In the genomic region with DNA sequence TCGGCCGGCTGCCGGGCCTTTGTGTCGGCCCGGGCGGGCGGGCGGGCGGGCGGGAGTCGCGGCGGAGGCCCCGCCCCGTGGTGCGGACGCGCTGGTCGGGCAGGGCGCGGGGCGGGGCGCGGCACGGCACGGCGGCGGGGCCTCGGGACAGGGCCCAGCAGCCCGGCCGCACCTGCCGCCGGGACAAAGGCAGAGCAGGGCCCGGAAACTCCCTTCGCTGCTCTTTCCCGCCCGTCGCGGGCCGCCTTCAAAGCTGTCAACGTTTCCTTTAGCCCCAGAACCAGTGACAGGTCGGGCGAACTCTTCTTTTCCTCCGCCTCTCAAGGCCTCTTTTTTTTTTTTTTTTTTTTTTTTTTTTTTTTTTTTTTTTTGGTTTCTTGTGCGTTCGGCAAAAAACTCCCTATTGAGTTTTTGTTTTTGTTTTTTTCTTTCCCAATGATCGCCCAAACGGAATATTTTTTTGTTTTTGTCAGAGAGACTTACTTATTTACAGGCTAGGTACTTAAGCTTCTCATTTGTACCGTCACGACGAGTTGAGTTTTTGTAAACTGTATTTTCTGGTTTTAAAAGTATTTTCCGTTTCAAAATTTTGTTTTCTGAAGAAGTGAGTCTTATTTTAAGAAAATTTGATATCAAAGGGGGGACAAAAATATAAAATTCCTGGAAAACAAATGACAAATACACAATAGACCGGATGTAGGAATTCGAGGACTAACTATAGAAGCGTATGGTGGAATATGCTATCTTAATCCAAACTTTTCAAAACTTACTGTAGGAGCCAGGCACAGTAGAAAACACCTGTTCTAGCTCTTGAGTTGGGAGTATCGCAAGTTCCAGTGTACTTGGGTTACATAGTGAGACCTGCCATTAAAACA, we compare ENCODE assay signal across 8 mouse cellular contexts. TPM values are rescaled to one million over a fixed set of nuclear protein-coding genes. Genes with fewer than 3 reads are reported as not detected.
DNase-seq lines count a peak whose midpoint lies in the region; ATAC-seq and TF ChIP-seq lines count a peak whose summit lies in the region.

No protein-coding gene starts in this region.

- peak overlapping the region; percentile 98 for H3K27ac ChIP-seq in embryonic facial prominence, embryonic 14.5 days (replicated peaks; ENCODE audit: low read depth, low read length)
- H3K27ac ChIP-seq in heart, embryonic 16.5 days (ENCODE audit: low read length) = peak overlapping the region; percentile 99

- H3ac ChIP-seq in C2C12 (ENCODE audit: control insufficient read depth, insufficient read length, low read depth) = peak overlapping the region; percentile 61

- peak; percentile 94 for ATAC-seq in embryonic facial prominence, embryonic 14.5 days (ENCODE audit: low read depth)
- peak; percentile 95 for ATAC-seq in heart, embryonic 16.5 days (replicated peaks; ENCODE audit: extremely low read depth, insufficient read depth, low FRiP score)

- peaks cover 87% of the 10 kb centered on the region for H3K79me3 ChIP-seq in C2C12 (ENCODE audit: low read depth)

- TF ChIP-seq CTCF in C2C12 (IDR thresholded peaks at IDR 0.05; ENCODE audit: control insufficient read depth, insufficient read depth, insufficient read length) = no peak

- peaks cover 18% of the 10 kb centered on the region for H3K4me1 ChIP-seq in embryonic facial prominence, embryonic 14.5 days (ENCODE audit: control insufficient read depth, insufficient read depth, low read length)
- peaks cover 16% of the 10 kb centered on the region for H3K4me1 ChIP-seq in heart, embryonic 16.5 days (ENCODE audit: control insufficient read depth, insufficient read depth, low read length)

- WGBS in embryonic facial prominence, embryonic 14.5 days = 5% methylated on average over 22 of the region's 56 CpGs
- WGBS in heart, embryonic 16.5 days = 3% methylated on average over 37 of the region's 56 CpGs

- peak overlapping the region; percentile 93 for H3K9ac ChIP-seq in embryonic facial prominence, embryonic 14.5 days (ENCODE audit: low read depth, low read length)
- H3K9ac ChIP-seq in heart, embryonic 16.5 days (ENCODE audit: low read length) = peak overlapping the region; percentile 94

- H3K4me2 ChIP-seq in embryonic facial prominence, embryonic 14.5 days (ENCODE audit: low read depth, low read length) = peak overlapping the region; percentile 69
- peak overlapping the region; percentile 74 for H3K4me2 ChIP-seq in heart, embryonic 16.5 days (ENCODE audit: low read depth, low read length)

- peaks cover 96% of the 10 kb centered on the region for H3K79me2 ChIP-seq in C2C12 (ENCODE audit: control insufficient read depth, insufficient read depth)

- peaks cover 61% of the 10 kb centered on the region for H3K36me3 ChIP-seq in C2C12 (ENCODE audit: control insufficient read depth, insufficient read depth)
- peaks cover 51% of the 10 kb centered on the region for H3K36me3 ChIP-seq in embryonic facial prominence, embryonic 14.5 days (ENCODE audit: control insufficient read depth, insufficient read depth, low read length)
- peaks cover 39% of the 10 kb centered on the region for H3K36me3 ChIP-seq in heart, embryonic 16.5 days (ENCODE audit: control insufficient read depth, insufficient read depth)

- no peaks in the 10 kb centered on the region for H3K9me3 ChIP-seq in embryonic facial prominence, embryonic 14.5 days (ENCODE audit: control insufficient read depth, low read length)
- H3K9me3 ChIP-seq in heart, embryonic 16.5 days (replicated peaks; ENCODE audit: control insufficient read depth, low read length) = no peaks in the 10 kb centered on the region

- peak overlapping the region; percentile 100 for H3K4me3 ChIP-seq in C2C12 (ENCODE audit: insufficient read depth, poor library complexity, severe bottlenecking)
- H3K4me3 ChIP-seq in embryonic facial prominence, embryonic 14.5 days (ENCODE audit: low read depth, low read length) = peak overlapping the region; percentile 70
- H3K4me3 ChIP-seq in heart, embryonic 16.5 days (ENCODE audit: low read length) = peak overlapping the region; percentile 92

- H3K27me3 ChIP-seq in C2C12 (ENCODE audit: control insufficient read depth, insufficient read depth, insufficient read length) = no peaks in the 10 kb centered on the region
- no peaks in the 10 kb centered on the region for H3K27me3 ChIP-seq in embryonic facial prominence, embryonic 14.5 days (replicated peaks; ENCODE audit: control insufficient read depth, insufficient read depth, low read length)
- H3K27me3 ChIP-seq in heart, embryonic 16.5 days (ENCODE audit: control insufficient read depth, insufficient read depth, low read length) = no peaks in the 10 kb centered on the region

- DNase-seq in NIH3T3 (ENCODE audit: low read depth) = peak; percentile 84
- DNase-seq in embryonic facial prominence, embryonic 14.5 days (ENCODE audit: low spot score) = peak; percentile 91
- DNase-seq in kidney, postnatal 14 days = peak; percentile 90
- DNase-seq in lung, postnatal 10 days = peak; percentile 80
- DNase-seq in retina, adult 2 months (ENCODE audit: low read depth, low spot score) = peak; percentile 51
- DNase-seq in layer of hippocampus, postnatal 36 days = no peak

TF ChIP-seq in C2C12, 6 proteins besides CTCF, POLR2A, EP300 and RAD21:
- TF ChIP-seq FOSL1 (IDR thresholded peaks at IDR 0.05; ENCODE audit: insufficient read depth, low read length, poor library complexity, severe bottlenecking) (no peak), MYOD1 (IDR thresholded peaks at IDR 0.05; ENCODE audit: control insufficient read depth, insufficient read length, low read depth) (peak; percentile 33), USF1 (IDR thresholded peaks at IDR 0.05; ENCODE audit: low read depth) (no peak)

RNA-seq across cellular contexts. Expression of a gene that starts 0.6 kb away (rescaled TPM):
- 56.7 TPM for polyA plus RNA-seq in C2C12 (2012; fragmentation: generic; extraction: Trizol)
- polyA plus RNA-seq in embryonic facial prominence, embryonic 14.5 days (2014; fragmentation: Nextera tagmentation; extraction: Ambion mirVana) = 107 and 109 TPM in 2 replicates
- polyA plus RNA-seq in heart, embryonic 16.5 days (2015; fragmentation: Nextera tagmentation; extraction: Ambion mirVana) = 53.1 and 63.0 TPM in 2 replicates
- total RNA-seq in layer of hippocampus, postnatal 36 days (2021) = 10 to 100 TPM; 47.7 to 49.2 TPM

RNA-seq across cellular contexts. Expression of a gene that starts 0.6 kb away (rescaled TPM):
- polyA plus RNA-seq in C2C12 (2012; fragmentation: generic; extraction: Trizol) = 14.3 TPM
- polyA plus RNA-seq in embryonic facial prominence, embryonic 14.5 days (2014; fragmentation: Nextera tagmentation; extraction: Ambion mirVana) = 84.6 and 96.5 TPM in 2 replicates
- polyA plus RNA-seq in heart, embryonic 16.5 days (2015; fragmentation: Nextera tagmentation; extraction: Ambion mirVana) = 97.9 and 98.3 TPM in 2 replicates
- 10 to 100 TPM; 51.6 to 58.4 TPM for total RNA-seq in layer of hippocampus, postnatal 36 days (2021)

RNA-seq across cellular contexts. Expression of a gene that starts 18.1 kb away (rescaled TPM):
- 218 TPM for polyA plus RNA-seq in C2C12 (2012; fragmentation: generic; extraction: Trizol)
- polyA plus RNA-seq in embryonic facial prominence, embryonic 14.5 days (2014; fragmentation: Nextera tagmentation; extraction: Ambion mirVana) = 455 and 472 TPM in 2 replicates
- polyA plus RNA-seq in heart, embryonic 16.5 days (2015; fragmentation: Nextera tagmentation; extraction: Ambion mirVana) = 337 and 339 TPM in 2 replicates
- total RNA-seq in layer of hippocampus, postnatal 36 days (2021) = 100 to 1,000 TPM; 169 to 190 TPM

RNA-seq across cellular contexts. Expression of a gene that starts 18.4 kb away (rescaled TPM):
- 13.4 TPM for polyA plus RNA-seq in C2C12 (2012; fragmentation: generic; extraction: Trizol)
- polyA plus RNA-seq in embryonic facial prominence, embryonic 14.5 days (2014; fragmentation: Nextera tagmentation; extraction: Ambion mirVana) = 74.2 and 76.1 TPM in 2 replicates
- 43.7 and 45.2 TPM in 2 replicates for polyA plus RNA-seq in heart, embryonic 16.5 days (2015; fragmentation: Nextera tagmentation; extraction: Ambion mirVana)
- total RNA-seq in layer of hippocampus, postnatal 36 days (2021) = 10 to 100 TPM; 46.4 to 50.6 TPM

Comparison
In these comparisons a context has a peak if more than half of its experiments do, and no peak if none do; other contexts are left out.
1. DNase-seq: peak in NIH3T3 (single experiment), embryonic facial prominence, embryonic 14.5 days (single experiment), kidney, postnatal 14 days (single experiment), lung, postnatal 10 days (single experiment) and retina, adult 2 months (single experiment); none in layer of hippocampus, postnatal 36 days (0 of 2).
2. Peak in every context shown above with its lines, with median percentiles within 50 percentile points of each other: H3K4me3 ChIP-seq.